Mouse (Mus musculus): ENCODE results near the gene Tmem39b.

Gene Tmem39b

GRCm38 (mm10) chr4:129683901-129684493, 12.6 kb downstream of the Tmem39b start:
- no peak for DNase-seq (ENCODE audit: low read depth, low spot score)

DNA sequence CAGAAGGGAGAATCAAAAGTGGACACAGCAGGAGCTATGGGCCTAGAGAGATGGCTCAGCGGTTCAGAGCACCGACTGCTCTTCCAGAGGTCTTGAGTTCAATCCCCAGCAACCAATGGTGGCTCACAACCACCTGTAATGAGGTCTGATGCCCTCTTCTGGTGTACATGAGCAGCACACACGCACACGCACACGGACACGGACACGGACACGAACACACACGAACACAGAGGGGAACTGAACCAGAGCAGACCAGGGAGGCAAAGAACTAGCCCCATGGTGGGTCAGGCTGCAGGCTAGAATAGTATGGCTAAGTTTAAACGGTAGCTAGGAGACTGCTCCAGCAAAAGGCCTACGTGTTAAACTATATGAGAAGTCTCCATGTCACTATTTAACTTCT, 14.8 kb downstream of the Tmem39b start:
- peak; percentile 48 for DNase-seq (ENCODE audit: low read depth, low spot score)

GRCm38 (mm10) chr4:129672878-129673449, 23.7 kb downstream of the Tmem39b start:
- no peak for DNase-seq (ENCODE audit: low read depth, low spot score)

DNA sequence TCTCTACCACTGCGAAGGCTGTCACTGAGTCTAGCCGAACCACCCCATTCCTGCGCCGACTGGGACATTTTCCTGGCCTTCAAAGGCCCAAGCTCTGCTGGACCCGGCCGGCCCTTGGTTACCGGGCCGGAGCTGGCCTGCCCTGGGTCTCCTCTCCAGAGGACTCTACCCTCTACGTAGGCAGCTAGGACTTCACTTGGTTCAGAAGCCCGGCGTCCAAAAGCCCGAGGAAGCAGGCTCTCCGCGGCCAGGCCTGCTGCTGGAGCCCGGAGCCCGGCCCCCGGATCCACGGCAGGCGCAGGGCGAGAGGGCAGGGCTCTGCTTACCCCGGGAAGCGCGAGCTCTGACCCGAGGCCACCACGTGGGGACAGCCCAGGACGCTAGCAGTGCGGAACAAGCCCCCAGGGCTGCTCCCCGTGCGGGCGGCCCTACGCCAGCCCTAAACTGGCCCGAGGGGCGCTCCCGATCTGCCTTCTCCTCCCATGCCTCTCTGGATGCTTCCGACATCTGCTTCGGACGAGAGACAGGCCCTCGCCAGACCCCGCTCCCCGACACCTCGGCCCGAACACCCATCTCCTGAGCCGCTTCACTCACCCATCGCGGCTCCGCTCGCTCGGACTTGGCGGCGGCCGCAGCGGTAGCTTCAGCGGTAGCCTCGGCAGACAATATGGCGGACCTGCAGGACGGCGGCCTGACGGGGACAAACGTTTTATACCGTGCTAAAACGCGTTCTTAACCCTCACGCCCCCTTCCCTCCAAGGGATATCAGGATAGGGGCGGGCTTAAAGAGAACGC, 24.4 kb downstream of the Tmem39b start, which contains the start of gene Kpna6:
Gene Kpna6, minus strand, starts transcription at position 685 of the 795 bp plus-strand sequence.
- peak; percentile 96 for DNase-seq (ENCODE audit: low read depth, low spot score)

- DNase-seq (ENCODE audit: low read depth, low spot score), result peak; percentile 85
These were observed 25.1 kb downstream of the Tmem39b start for GRCm38 (mm10) chr4:129671491-129672082.

GRCm38 (mm10) chr4:129662255-129662813, 34.3 kb downstream of the Tmem39b start:
- DNase-seq (ENCODE audit: low read depth, low spot score), result no peak

GRCm38 (mm10) chr4:129661584-129661983, 35.1 kb downstream of the Tmem39b start:
- no peak for DNase-seq (ENCODE audit: low read depth, low spot score)

DNA sequence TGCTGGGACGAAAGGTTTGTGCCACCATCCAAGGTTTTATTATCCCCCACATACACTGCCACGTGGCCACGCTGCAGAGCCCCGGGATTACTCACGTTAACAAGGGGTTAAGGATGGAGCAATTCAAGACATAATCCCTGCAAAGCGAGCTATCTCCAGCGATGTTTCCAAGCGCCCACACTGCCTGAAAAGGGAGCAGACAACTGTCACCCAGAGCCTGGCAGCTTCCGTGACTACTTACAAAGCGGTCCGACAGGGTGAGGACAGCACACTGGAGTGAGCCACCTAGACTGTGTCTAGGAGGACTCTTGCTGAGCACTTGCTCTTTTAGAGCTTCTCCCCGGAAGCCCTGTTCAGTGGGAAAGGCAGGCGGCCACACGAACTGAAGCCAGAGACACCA, 41.9 kb downstream of the Tmem39b start:
- no peak for DNase-seq (ENCODE audit: low read depth, low spot score)

DNA sequence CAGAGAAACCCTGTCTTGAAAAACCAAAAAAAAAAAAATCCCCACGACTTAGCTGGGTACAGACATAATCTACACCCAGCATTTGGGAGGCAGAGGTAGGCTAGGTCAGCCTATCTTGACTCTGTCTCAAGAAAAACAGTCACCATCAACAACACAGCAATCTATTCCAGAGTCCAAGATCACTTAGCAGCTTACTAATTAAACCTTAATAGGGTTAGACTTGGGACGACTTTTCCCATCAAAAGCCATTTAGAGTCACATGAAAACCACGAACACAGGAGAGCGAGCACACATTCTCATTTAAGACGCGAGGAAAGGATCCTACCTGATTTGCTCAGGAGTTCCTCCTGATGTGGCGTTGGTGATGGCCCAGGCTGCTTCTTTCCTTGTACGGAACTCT, 46.3 kb downstream of the Tmem39b start:
- no peak for DNase-seq (ENCODE audit: low read depth, low spot score)

- DNase-seq (ENCODE audit: low read depth, low spot score), result no peak
These were observed 48.0 kb downstream of the Tmem39b start for GRCm38 (mm10) chr4:129648656-129649055.

GRCm38 (mm10) chr4:129645204-129645603, 51.4 kb downstream of the Tmem39b start:
- no peak for DNase-seq (ENCODE audit: low read depth, low spot score)

DNA sequence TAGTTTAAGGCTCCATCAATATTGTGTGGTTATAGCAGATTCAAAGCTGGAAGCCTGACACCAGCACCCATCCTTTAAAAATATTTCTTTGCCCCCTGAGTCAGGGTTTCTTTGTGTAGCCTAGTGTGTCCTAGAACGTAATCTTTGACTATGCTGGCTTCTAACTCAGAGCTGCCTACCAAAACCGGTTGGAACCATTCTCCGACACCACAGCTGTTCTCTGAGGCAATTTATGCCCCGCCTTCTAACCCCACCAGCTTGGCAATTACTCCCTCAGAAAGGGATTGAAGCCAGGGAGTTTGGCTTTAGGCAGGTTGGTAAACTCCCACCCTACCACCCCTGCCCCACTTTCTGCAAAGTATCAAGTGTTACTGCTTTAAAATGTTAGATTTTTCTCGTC, 54.9 kb downstream of the Tmem39b start:
- peak; percentile 21 for DNase-seq (ENCODE audit: low read depth, low spot score)

- DNase-seq (ENCODE audit: low read depth, low spot score), result peak; percentile 100
These were observed 55.8 kb downstream of the Tmem39b start, which contains the start of gene Txlna for GRCm38 (mm10) chr4:129640638-129641467. Txlna (minus strand) TSS chr4:129641065.

DNA sequence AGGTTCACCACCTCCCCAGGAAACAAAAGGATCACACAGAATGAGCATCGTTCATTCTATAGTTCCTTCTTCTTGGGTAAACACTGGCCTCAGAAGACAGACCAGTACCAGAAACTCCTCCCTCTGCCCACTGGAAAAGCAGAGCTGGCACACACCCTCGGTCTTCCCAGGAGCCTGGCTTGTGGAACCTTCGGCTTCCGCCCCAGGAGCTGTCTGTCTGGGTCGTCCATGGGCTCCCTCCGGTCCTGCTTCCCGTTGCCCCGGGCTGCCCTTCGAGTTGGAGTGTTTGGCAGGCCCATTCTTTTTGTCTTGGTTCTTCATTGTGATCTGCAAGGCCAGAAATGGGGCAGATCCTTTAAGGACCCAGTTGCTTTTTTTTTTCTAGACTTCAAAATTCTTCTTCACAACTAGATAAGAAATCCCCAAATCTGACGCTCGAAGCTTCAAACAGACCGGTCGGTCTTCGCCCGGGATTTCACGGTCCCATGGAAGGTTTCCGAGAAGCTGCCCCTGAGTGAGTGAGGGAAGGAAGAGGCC, 56.5 kb downstream of the Tmem39b start:
- DNase-seq (ENCODE audit: low read depth, low spot score), result no peak

- no peak for DNase-seq (ENCODE audit: low read depth, low spot score)
These were observed 57.4 kb downstream of the Tmem39b start for GRCm38 (mm10) chr4:129639221-129639620.

- DNase-seq (ENCODE audit: low read depth, low spot score), result no peak
These were observed 62.8 kb downstream of the Tmem39b start for GRCm38 (mm10) chr4:129633852-129634251.

DNA sequence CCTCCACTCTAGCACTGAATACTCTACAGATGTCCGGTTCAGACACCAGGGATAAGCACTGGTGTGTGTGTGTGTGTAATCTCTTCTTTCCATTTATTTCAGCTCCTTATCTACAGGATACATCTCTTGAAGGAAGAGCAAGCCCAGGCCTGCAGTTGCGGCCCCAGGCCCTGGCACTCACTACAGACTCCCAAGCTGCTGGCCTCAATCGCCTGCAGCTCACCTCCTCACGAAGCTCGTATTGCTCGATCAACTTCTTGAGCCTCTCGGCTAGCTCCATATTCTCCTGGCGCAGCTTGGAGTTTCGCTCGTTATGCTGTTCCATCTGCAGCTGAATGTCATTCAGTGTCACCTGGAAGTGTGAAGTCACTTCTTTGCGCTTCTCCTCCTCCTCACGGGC, 64.8 kb downstream of the Tmem39b start:
- no peak for DNase-seq (ENCODE audit: low read depth, low spot score)

- DNase-seq (ENCODE audit: low read depth, low spot score), result no peak
These were observed 65.7 kb downstream of the Tmem39b start for GRCm38 (mm10) chr4:129630944-129631343.
